Mouse (Mus musculus) liver, adult 2 months (tissue): Measurements from ENCODE around the gene Drg1.
A peak's percentile ranks its signal among the peaks of the same experiment; 100 is the strongest.

Source experiments
- CTCF ChIP-seq: fragments of 200-500 bp; IDR thresholded peaks from 2 replicates; pipeline ENCODE4 v1.5.1; 2011; ENCODE audit warnings: low read depth, low read length, control low read depth
- POLR2A ChIP-seq: fragments of 200-500 bp; IDR thresholded peaks from 2 replicates; pipeline ENCODE4 v1.6.1; 2011; ENCODE audit warnings: low read length, control low read depth; ENCODE audit not compliant: insufficient read depth; ENCODE audit errors: extremely low read depth

- TF ChIP-seq CTCF, result 0 out of 2 replicates have a peak, but pooled peaks have one; percentile 2
- no peak for TF ChIP-seq POLR2A
Measured at GRCm38 (mm10) chr11:3223105-3223504, 43.1 kb downstream of the Drg1 start.
